Mouse (Mus musculus) midbrain, embryonic 10.5 days (tissue): ENCODE measurements around the gene Vmn1r14. TPM values are rescaled to one million over a fixed set of nuclear protein-coding genes. Genes with fewer than 3 reads are reported as not detected.
"Not testable (repeated sequence)": the region's sequence is repeated elsewhere in the genome, so short reads cannot be mapped to it uniquely, and the experiment has no call there.

Experiments used
- DNase-seq: peaks from one replicate; pipeline ENCODE4 v3.0.0-alpha.2; 2017; ENCODE audit warnings: low spot score
- H3K27ac ChIP-seq: fragments of 300-500 bp; sonication (generic); replicated peaks from 2 replicates; pipeline ENCODE4 v1.5.1; 2016; ENCODE audit warnings: mild to moderate bottlenecking
- H3K27me3 ChIP-seq: fragments of 300-500 bp; sonication (generic); 2 replicates; pipeline ENCODE4 v1.6.1; 2016; ENCODE audit warnings: low read depth, mild to moderate bottlenecking; ENCODE audit not compliant: poor library complexity, severe bottlenecking
- H3K36me3 ChIP-seq: fragments of 300-500 bp; sonication (generic); 2 replicates; pipeline ENCODE4 v1.6.1; 2016; ENCODE audit warnings: mild to moderate bottlenecking, moderate library complexity
- H3K4me1 ChIP-seq: fragments of 300-500 bp; sonication (generic); 2 replicates; pipeline ENCODE4 v1.6.1; 2016
- H3K4me3 ChIP-seq: fragments of 300-500 bp; sonication (generic); 2 replicates; pipeline ENCODE4 v1.5.1; 2016; ENCODE audit warnings: mild to moderate bottlenecking, moderate library complexity
- H3K9me3 ChIP-seq: fragments of 300-500 bp; sonication (generic); replicated peaks from 2 replicates; pipeline ENCODE4 v1.6.1; 2016; ENCODE audit warnings: mild to moderate bottlenecking
- WGBS: fragments of 180-500 bp; shearing (Covaris S2); methylation state at CpG from one replicate; pipeline ENCODE4 v1.1.7; 2016; 5-methylcytosine and 5-hydroxymethylcytosine counted together
- polyA plus RNA-seq: library from polyadenylated mRNA; unstranded; fragments of >200 nt; fragmentation: Nextera tagmentation; extraction: Ambion mirVana; gene quantifications from 2 replicates; pipeline ENCODE4 v1.2.1, GENCODE M21; 2016

Vmn1r14 gene
- polyA plus RNA-seq, result not detected in 2 replicates

GRCm38 (mm10) chr6:57231386-57231785 is at the start of gene Vmn1r14:
TSS of gene Vmn1r14 (plus strand) at chr6:57231686.
- Histone ChIP-seq H3K36me3 (no peaks in the 10 kb centered on the region), H3K4me1 (no peaks in the 10 kb centered on the region), H3K27ac (no peak within 1 kb of the TSS), H3K27me3 (no peaks in the 10 kb centered on the region), H3K4me3 (no peak within 1 kb of the TSS), H3K9me3 (no peaks in the 10 kb centered on the region)
- WGBS, result 93% methylated on average over 3 of the region's 3 CpGs
- DNase-seq, result no peak

DNA sequence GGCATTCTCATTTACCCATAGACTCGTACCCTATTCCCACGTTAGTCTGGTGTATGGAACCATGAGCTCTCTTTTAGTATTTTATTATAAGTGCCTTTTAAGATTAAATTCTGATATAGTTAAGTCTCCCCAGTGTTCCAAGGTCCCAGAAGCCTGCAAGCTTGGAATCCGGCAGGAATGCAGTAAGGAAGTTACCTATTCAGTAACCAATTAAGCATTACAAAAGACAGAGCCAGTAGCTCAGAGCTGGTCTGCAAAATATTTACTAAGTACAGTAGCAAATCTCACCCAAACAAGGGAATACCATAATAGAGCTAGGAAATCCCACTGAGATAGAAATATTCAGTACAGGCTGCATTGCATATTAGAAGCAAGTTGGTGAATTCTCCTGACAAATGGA is 41.5 kb upstream of the Vmn1r14 start:
- WGBS, result 71% methylated on average over 3 of the region's 3 CpGs
- not testable (repeated sequence) for H3K9me3 ChIP-seq, H3K36me3 ChIP-seq, H3K27me3 ChIP-seq, H3K27ac ChIP-seq, H3K4me1 ChIP-seq, DNase-seq, H3K4me3 ChIP-seq

- H3K27me3 ChIP-seq, H3K4me3 ChIP-seq, H3K9me3 ChIP-seq, DNase-seq, H3K4me1 ChIP-seq, H3K27ac ChIP-seq, H3K36me3 ChIP-seq: not testable (repeated sequence)
- WGBS, result 88% methylated on average over 1 of the region's 1 CpGs
Measured at GRCm38 (mm10) chr6:57202990-57203389, 28.5 kb upstream of the Vmn1r14 start, which contains the start of gene Vmn1r13. TSS of gene Vmn1r13 (plus strand) at chr6:57203290.

DNA sequence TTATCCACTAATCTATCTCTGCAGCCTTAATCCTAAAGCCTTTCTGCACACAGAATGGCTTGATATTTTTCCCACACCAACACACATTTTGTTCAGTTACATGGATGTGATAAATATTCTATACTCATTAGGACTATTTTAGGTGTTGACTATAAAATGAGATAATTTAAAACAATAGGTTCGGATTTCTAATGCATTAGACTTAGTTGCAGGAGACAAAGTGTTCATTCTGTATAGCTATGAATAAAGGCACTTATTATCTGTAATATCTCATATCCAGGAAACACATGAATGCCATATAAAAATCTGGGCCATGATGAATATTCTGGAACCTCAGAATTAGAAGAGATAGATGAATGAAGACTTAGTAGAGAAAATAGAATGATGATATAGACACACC is 26.2 kb downstream of the Vmn1r14 start, which contains the start of gene Vmn1r15:
Gene Vmn1r15, plus strand, starts transcription at position 301 of the 400 bp plus-strand sequence.
- H3K27me3 ChIP-seq, result no peaks in the 10 kb centered on the region
- 83% methylated on average over 1 of the region's 1 CpGs for WGBS
- no peaks in the 10 kb centered on the region for H3K4me1 ChIP-seq

GRCm38 (mm10) chr6:57260990-57261389 is 29.5 kb downstream of the Vmn1r14 start:
- no peaks in the 10 kb centered on the region for H3K9me3 ChIP-seq
- H3K36me3 ChIP-seq, result no peaks in the 10 kb centered on the region
- 90% methylated on average over 2 of the region's 2 CpGs for WGBS
- H3K4me3 ChIP-seq, result no peak overlapping the region
- no peaks in the 10 kb centered on the region for H3K4me1 ChIP-seq
- no peak for DNase-seq
- no peak overlapping the region for H3K27ac ChIP-seq
- no peaks in the 10 kb centered on the region for H3K27me3 ChIP-seq

More for the DNA sequence above, 26.2 kb downstream of the Vmn1r14 start, which contains the start of gene Vmn1r15:
- Histone ChIP-seq H3K9me3 (no peaks in the 10 kb centered on the region), H3K36me3 (no peaks in the 10 kb centered on the region), H3K4me3 (no peak within 1 kb of the TSS), H3K27ac (no peak within 1 kb of the TSS)
- no peak for DNase-seq

DNA sequence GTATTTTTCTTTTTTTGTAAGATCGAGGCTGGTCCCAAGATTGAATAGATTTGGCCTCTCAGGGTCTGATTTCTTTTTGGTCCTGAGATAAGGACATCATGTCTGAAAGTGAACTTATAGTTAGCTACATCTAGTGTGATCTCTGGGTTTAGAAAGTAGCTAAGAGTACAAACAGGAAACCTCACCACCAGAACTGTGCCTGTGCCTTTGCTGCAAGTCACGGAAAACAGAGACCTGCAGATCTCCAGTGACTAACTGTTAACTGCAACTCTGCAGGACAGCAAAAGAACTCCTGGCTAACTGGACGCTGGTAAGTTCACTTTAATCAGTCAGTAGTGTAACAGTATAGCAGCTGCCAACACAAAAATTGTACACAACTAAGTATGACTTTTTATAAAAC is 40.4 kb downstream of the Vmn1r14 start:
- H3K27ac ChIP-seq, result no peak overlapping the region
- H3K4me3 ChIP-seq, result no peak overlapping the region
- no peaks in the 10 kb centered on the region for H3K9me3 ChIP-seq
- H3K27me3 ChIP-seq, result no peaks in the 10 kb centered on the region
- no peak for DNase-seq
- H3K4me1 ChIP-seq, result no peaks in the 10 kb centered on the region
- H3K36me3 ChIP-seq, result no peaks in the 10 kb centered on the region
- WGBS, result 74% methylated on average over 3 of the region's 3 CpGs

DNA sequence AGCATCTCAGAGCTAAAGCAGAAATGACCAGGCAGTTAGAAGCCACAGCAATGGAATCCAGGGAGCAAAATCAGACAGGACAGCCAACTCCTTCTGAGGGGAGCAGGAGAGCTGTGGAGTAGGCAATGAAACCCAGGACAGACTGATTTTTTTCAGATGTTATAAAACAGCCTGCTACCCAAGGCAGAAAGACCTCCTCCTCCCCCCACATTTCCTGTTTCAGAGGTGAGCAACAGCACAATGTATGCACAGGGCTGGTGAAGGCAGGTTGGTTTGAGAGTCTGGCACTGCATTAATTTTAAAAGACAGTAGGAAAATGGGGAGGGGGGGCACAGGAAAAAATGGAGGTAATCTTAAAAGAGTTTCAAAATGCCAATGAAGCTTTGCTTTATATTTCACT is 41.0 kb downstream of the Vmn1r14 start:
- no peaks in the 10 kb centered on the region for H3K36me3 ChIP-seq
- no peaks in the 10 kb centered on the region for H3K9me3 ChIP-seq

DNA sequence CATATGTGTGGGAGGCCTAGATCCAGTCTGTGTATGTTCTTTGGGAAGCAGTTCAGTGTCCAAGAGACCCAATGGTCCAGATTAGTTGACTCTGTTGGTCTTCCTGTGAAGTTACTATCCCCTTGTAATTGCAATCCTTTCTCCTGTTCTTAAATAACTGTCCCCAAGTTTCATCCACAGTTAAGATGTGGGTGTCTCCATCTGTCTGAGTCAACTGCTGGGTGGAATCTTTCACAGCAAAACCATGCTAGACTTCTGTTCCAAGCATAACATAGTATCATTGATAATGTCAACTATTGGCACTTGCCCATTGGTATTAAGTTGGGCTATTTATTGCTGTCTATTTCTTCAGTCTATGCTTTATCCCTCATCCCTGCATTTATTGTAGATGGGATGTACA is 47.5 kb downstream of the Vmn1r14 start:
- DNase-seq, result no peak
- H3K4me1 ChIP-seq, result no peaks in the 10 kb centered on the region
- H3K4me3 ChIP-seq, result no peak overlapping the region
- no peak overlapping the region for H3K27ac ChIP-seq
- no peaks in the 10 kb centered on the region for H3K36me3 ChIP-seq
- H3K27me3 ChIP-seq, result no peaks in the 10 kb centered on the region
- H3K9me3 ChIP-seq, result no peaks in the 10 kb centered on the region

More for the DNA sequence above, 41.0 kb downstream of the Vmn1r14 start:
- no peaks in the 10 kb centered on the region for H3K27me3 ChIP-seq
- no peak overlapping the region for H3K4me3 ChIP-seq
- no peaks in the 10 kb centered on the region for H3K4me1 ChIP-seq
- no peak overlapping the region for H3K27ac ChIP-seq
- no peak for DNase-seq

Other genes starting within 250 kb of the Vmn1r14 start
- gene Vmn1r6, start 234.4 kb upstream of the Vmn1r14 start, polyA plus RNA-seq, result not detected in 2 replicates
- not detected in 2 replicates for gene Vmn1r7, start 206.4 kb upstream of the Vmn1r14 start, polyA plus RNA-seq
- not detected in 2 replicates for gene Vmn1r8, start 199.4 kb upstream of the Vmn1r14 start, polyA plus RNA-seq
- gene Vmn1r9, start 164.9 kb upstream of the Vmn1r14 start, polyA plus RNA-seq, result not detected in 2 replicates
- not detected in 2 replicates for gene Vmn1r10, start 122.2 kb upstream of the Vmn1r14 start, polyA plus RNA-seq
- gene Vmn1r11, start 98.2 kb upstream of the Vmn1r14 start, polyA plus RNA-seq, result not detected in 2 replicates
- not detected in 2 replicates for gene Vmn1r12, start 74.8 kb upstream of the Vmn1r14 start, polyA plus RNA-seq
- not detected in 2 replicates for gene Vmn1r13, start 28.4 kb upstream of the Vmn1r14 start, polyA plus RNA-seq
- not detected in 2 replicates for gene Vmn1r15, start 26.3 kb downstream of the Vmn1r14 start, polyA plus RNA-seq
- not detected in 2 replicates for gene Vmn1r16, start 97.8 kb downstream of the Vmn1r14 start, polyA plus RNA-seq
- not detected in 2 replicates for gene Vmn1r17, start 132.0 kb downstream of the Vmn1r14 start, polyA plus RNA-seq
- gene Vmn1r18, start 164.1 kb downstream of the Vmn1r14 start, polyA plus RNA-seq, result not detected in 2 replicates
- not detected in 2 replicates for gene Vmn1r19, start 172.1 kb downstream of the Vmn1r14 start, polyA plus RNA-seq
- gene Vmn1r20, start 197.2 kb downstream of the Vmn1r14 start, polyA plus RNA-seq, result not detected in 2 replicates